Mouse (Mus musculus) forebrain, postnatal 0 days (tissue): Measurements from ENCODE around the gene Tead3. TPM values are rescaled to one million over a fixed set of nuclear protein-coding genes. Genes with fewer than 3 reads are reported as not detected.

Experiments used
- ATAC-seq: fragments of 200-750 bp; cut with Nextera tagmentation; 2 replicates; pipeline ENCODE4 v1.8.0; 2017; ENCODE audit warnings: mild to moderate bottlenecking, moderate library complexity
- DNase-seq: peaks from one replicate; pipeline ENCODE4 v3.0.0-alpha.2; 2015
- H3K27ac ChIP-seq: fragments of 300-500 bp; sonication (generic); 2 replicates; pipeline ENCODE4 v1.5.1; 2014; ENCODE audit warnings: low read depth, mild to moderate bottlenecking, antibody characterized with exemption, low read length, moderate library complexity, mixed read lengths
- H3K27me3 ChIP-seq: fragments of 300-500 bp; sonication (generic); 2 replicates; pipeline ENCODE4 v1.6.1; 2014; ENCODE audit warnings: mild to moderate bottlenecking, low read length, mixed read lengths; ENCODE audit not compliant: insufficient read depth
- H3K36me3 ChIP-seq: fragments of 300-500 bp; sonication (generic); 2 replicates; pipeline ENCODE4 v1.6.1; 2014; ENCODE audit warnings: mild to moderate bottlenecking, moderate library complexity; ENCODE audit not compliant: insufficient read depth
- H3K4me1 ChIP-seq: fragments of 300-500 bp; sonication (generic); 2 replicates; pipeline ENCODE4 v1.6.1; 2014; ENCODE audit warnings: antibody characterized with exemption; ENCODE audit not compliant: insufficient read depth
- H3K4me2 ChIP-seq: fragments of 300-500 bp; sonication (generic); 2 replicates; pipeline ENCODE4 v1.6.1; 2014; ENCODE audit warnings: low read depth, mild to moderate bottlenecking, moderate library complexity
- H3K4me3 ChIP-seq: fragments of 300-500 bp; sonication (generic); 2 replicates; pipeline ENCODE4 v1.5.1; 2014; ENCODE audit warnings: low read depth, low read length, mixed read lengths
- H3K9ac ChIP-seq: fragments of 300-500 bp; sonication (generic); 2 replicates; pipeline ENCODE4 v1.6.1; 2014; ENCODE audit warnings: mild to moderate bottlenecking
- H3K9me3 ChIP-seq: fragments of 300-500 bp; sonication (generic); 2 replicates; pipeline ENCODE4 v1.6.1; 2016; ENCODE audit warnings: low read length
- CTCF ChIP-seq: sonication (generic); IDR thresholded peaks from 2 replicates; pipeline ENCODE4 v1.5.1; 2016; ENCODE audit warnings: antibody characterized with exemption, control low read depth, low read depth
- WGBS: fragments of 180-500 bp; shearing (Covaris S2); extraction: QIAGEN DNeasy Blood & Tissue Kit; methylation state at CpG from one replicate; pipeline ENCODE4 v1.1.7; 2014; 5-methylcytosine and 5-hydroxymethylcytosine counted together
- polyA plus RNA-seq: library from polyadenylated mRNA; unstranded; fragments of >200 nt; fragmentation: Nextera tagmentation; extraction: Ambion mirVana; gene quantifications from 2 replicates; pipeline ENCODE4 v1.2.1, GENCODE M21; 2015
- total RNA-seq: library from RNA; depleted of rRNA; stranded (reverse); fragments of >200 nt; gene quantifications from 2 replicates; pipeline ENCODE4 v1.2.3, GENCODE M21; 2014

The Tead3 gene
- total and polyA plus RNA-seq, 2 experiments from 2014 or later, result 1.4 to 4.5 TPM

DNA sequence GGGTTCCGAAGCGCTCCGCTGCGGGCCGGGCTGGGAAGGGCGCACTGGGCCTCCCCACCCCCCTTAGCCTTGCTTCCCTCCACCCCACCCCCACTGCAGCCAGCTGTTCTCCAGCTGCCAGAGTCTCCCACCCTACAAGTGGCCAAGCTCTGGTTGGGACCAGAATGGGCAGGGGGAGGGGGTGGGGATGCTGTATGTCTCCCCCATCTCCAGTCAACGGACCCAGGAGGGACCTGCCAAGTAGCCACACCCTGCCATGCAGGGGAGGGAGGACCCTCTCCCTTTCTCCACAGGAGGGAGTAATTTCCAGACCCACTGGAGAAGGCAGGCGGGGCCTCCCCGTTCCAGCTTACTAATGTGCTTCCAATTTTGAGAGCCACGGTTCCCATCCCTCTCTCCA is 4.7 kb downstream of the Tead3 start:
- no peak overlapping the region for H3K27ac ChIP-seq
- H3K4me2 ChIP-seq, result no peak overlapping the region
- no peak for TF ChIP-seq CTCF
- 0 out of 2 replicates have a peak, but pooled peaks cover 4% of the 10 kb centered on the region for H3K4me1 ChIP-seq
- no peaks in the 10 kb centered on the region for H3K9me3 ChIP-seq
- ATAC-seq, result no peak
- no peak overlapping the region for H3K4me3 ChIP-seq
- H3K9ac ChIP-seq, result no peak overlapping the region
- H3K27me3 ChIP-seq, result no peaks in the 10 kb centered on the region
- WGBS, result 30% methylated on average over 10 of the region's 10 CpGs
- H3K36me3 ChIP-seq, result no peaks in the 10 kb centered on the region
- no peak for DNase-seq

DNA sequence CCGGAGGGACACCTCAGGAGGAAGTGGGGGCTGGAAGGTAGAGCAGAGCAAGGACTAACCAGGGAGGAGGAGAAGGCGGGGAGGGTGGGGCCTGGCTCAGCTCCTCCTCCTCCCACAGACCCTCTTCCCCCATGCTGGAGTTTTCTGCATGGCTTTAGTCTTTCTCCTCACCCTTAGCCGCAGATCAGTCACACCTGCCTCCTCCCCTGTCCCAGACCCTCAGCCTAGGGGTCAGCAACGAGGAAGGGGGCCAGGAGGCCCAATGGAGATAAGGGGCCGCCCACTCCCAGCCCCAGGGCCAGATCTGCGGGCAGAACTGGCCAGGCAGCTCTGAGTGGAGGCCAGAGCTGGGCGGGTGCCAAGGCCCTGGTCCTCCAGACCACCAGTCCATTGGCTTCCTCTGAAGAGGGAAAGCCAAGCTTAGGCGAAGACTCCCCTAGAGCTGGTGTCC is 5.3 kb downstream of the Tead3 start:
- H3K27ac ChIP-seq, result no peak overlapping the region

DNA sequence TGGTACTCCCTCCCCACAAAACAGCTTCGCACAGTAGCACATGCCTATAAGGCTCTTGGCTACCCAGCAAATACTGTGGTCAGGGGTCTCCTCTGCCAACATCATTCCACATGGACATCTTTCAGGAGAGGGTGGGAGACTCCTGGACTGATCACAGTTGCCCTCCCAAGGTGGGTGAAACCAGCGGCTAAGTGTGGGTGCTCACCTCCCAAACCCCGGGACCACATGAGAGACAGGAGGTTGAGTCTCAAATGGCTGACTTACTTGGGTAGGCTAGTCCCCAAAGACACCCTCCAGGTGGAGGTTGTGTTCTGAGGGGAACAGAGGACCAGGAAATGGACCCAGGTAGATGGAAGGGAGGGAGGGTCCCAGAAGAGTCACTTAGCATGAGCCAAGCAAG is 5.9 kb downstream of the Tead3 start:
- H3K4me3 ChIP-seq, result no peak overlapping the region
- WGBS, result 69% methylated on average over 3 of the region's 3 CpGs
- DNase-seq (no peak), ATAC-seq (no peak)
- no peaks in the 10 kb centered on the region for H3K9me3 ChIP-seq
- no peak overlapping the region for H3K4me2 ChIP-seq
- no peaks in the 10 kb centered on the region for H3K36me3 ChIP-seq
- TF ChIP-seq CTCF, result no peak
- H3K9ac ChIP-seq, result no peak overlapping the region
- no peak overlapping the region for H3K27ac ChIP-seq
- H3K27me3 ChIP-seq, result no peaks in the 10 kb centered on the region
- 0 out of 2 replicates have a peak, but pooled peaks cover 4% of the 10 kb centered on the region for H3K4me1 ChIP-seq

More for the DNA sequence above, 5.3 kb downstream of the Tead3 start:
- Histone ChIP-seq H3K4me3 (no peak overlapping the region), H3K4me1 (0 out of 2 replicates have a peak, but pooled peaks cover 4% of the 10 kb centered on the region), H3K4me2 (no peak overlapping the region), H3K9me3 (no peaks in the 10 kb centered on the region), H3K9ac (no peak overlapping the region), H3K27me3 (no peaks in the 10 kb centered on the region), H3K36me3 (no peaks in the 10 kb centered on the region)
- DNase-seq (no peak), ATAC-seq (no peak)
- no peak for TF ChIP-seq CTCF
- 19% methylated on average over 8 of the region's 8 CpGs for WGBS

DNA sequence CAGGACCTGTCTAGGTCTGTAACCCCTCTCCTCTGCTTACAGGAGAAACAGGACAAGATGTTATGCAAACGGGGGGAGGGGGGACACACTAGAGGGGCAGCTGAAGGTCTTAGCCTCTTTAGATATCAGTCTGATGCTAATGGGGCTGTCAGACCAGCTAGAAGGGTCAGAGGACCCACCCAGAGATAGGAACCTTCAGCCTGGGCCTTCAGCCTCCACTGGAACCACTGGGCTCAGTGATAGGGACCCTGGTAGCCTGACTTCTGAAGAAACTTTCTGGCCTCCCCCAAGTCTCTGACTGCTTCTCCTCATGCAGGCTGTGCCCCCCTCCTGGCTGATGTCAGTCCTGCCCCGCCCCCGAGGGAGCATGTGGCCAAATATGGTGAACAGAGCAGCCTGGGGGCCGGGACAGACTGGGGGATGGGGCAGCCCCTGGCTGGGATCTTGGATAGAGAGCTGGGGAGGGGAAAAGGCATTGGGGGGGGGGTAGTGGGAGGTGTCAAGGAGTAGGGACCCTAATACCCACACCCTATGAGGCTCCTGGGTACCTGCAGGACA is 6.5 kb downstream of the Tead3 start:
- no peak for TF ChIP-seq CTCF
- 0 out of 2 replicates have a peak, but pooled peaks cover 4% of the 10 kb centered on the region for H3K4me1 ChIP-seq
- DNase-seq, result no peak
- ATAC-seq, result no peak
- H3K4me3 ChIP-seq, result no peak overlapping the region
- no peak overlapping the region for H3K9ac ChIP-seq
- no peaks in the 10 kb centered on the region for H3K9me3 ChIP-seq
- no peaks in the 10 kb centered on the region for H3K36me3 ChIP-seq
- no peak overlapping the region for H3K4me2 ChIP-seq
- WGBS, result 41% methylated on average over 4 of the region's 4 CpGs
- H3K27me3 ChIP-seq, result no peaks in the 10 kb centered on the region
- no peak overlapping the region for H3K27ac ChIP-seq

- H3K27me3 ChIP-seq, result no peaks in the 10 kb centered on the region
- 0 out of 2 replicates have a peak overlapping the region, but pooled peaks have one; percentile 7 for H3K4me3 ChIP-seq
- TF ChIP-seq CTCF, result no peak
- ATAC-seq, result peak; percentile 85
- no peak overlapping the region for H3K27ac ChIP-seq
- H3K9me3 ChIP-seq, result no peaks in the 10 kb centered on the region
- no peaks in the 10 kb centered on the region for H3K36me3 ChIP-seq
- 8% methylated on average over 26 of the region's 26 CpGs for WGBS
- peak overlapping the region; percentile 46 for H3K4me2 ChIP-seq
- 0 out of 2 replicates have a peak, but pooled peaks cover 4% of the 10 kb centered on the region for H3K4me1 ChIP-seq
- peak overlapping the region; percentile 39; the same call in 1 of the 2 replicates for H3K9ac ChIP-seq
- DNase-seq, result peak; percentile 70
Observed at GRCm38 (mm10) chr17:28341091-28341490, 9.5 kb downstream of the Tead3 start.

- no peak overlapping the region for H3K4me3 ChIP-seq
- no peaks in the 10 kb centered on the region for H3K36me3 ChIP-seq
- ATAC-seq, result peak; percentile 3; the same call in 1 of the 2 replicates
- 0 out of 2 replicates have a peak, but pooled peaks cover 4% of the 10 kb centered on the region for H3K4me1 ChIP-seq
- H3K27ac ChIP-seq, result no peak overlapping the region
- 75% methylated on average over 7 of the region's 7 CpGs for WGBS
- H3K9ac ChIP-seq, result 0 out of 2 replicates have a peak overlapping the region, but pooled peaks have one; percentile 39
- no peaks in the 10 kb centered on the region for H3K27me3 ChIP-seq
- DNase-seq, result no peak
- 0 out of 2 replicates have a peak overlapping the region, but pooled peaks have one; percentile 46 for H3K4me2 ChIP-seq
- no peak for TF ChIP-seq CTCF
- no peaks in the 10 kb centered on the region for H3K9me3 ChIP-seq
Observed at GRCm38 (mm10) chr17:28340578-28340977, 10.0 kb downstream of the Tead3 start.

GRCm38 (mm10) chr17:28337547-28337946 is 13.1 kb downstream of the Tead3 start:
- Histone ChIP-seq H3K36me3 (no peaks in the 10 kb centered on the region), H3K4me3 (no peak overlapping the region), H3K27ac (no peak overlapping the region), H3K27me3 (no peaks in the 10 kb centered on the region), H3K4me2 (no peak overlapping the region), H3K9me3 (no peaks in the 10 kb centered on the region), H3K9ac (no peak overlapping the region), H3K4me1 (0 out of 2 replicates have a peak, but pooled peaks cover 4% of the 10 kb centered on the region)
- TF ChIP-seq CTCF, result no peak
- ATAC-seq (no peak), DNase-seq (no peak)
- 90% methylated on average over 7 of the region's 7 CpGs for WGBS
